Mouse (Mus musculus): Measurements from ENCODE around the gene Bahd1.

Bahd1 gene

DNA sequence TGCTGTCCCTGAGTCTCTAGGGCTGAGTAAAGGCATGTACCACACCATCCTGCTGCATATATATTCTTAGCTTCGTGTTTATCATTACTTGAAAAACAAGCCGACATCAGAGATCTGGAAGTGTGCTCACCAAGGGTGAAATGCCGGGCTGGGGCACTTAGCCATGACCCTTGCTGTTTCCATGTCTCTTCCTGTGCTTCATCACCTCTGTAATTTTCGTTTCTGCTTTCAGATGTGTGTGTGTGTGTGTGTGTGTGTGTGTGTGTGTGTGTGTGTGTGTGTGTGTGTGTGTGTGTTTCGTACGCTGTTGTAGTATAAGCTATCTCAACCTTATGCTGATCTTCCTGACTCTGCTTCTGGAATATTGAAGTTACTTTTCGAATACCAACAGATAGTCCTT lies 41.2 kb downstream of the Bahd1 start:
- DNase-seq (ENCODE audit: low spot score): no peak

- no peak for DNase-seq (ENCODE audit: low spot score)
Measured at GRCm38 (mm10) chr2:118943232-118943631, 43.1 kb downstream of the Bahd1 start.

DNA sequence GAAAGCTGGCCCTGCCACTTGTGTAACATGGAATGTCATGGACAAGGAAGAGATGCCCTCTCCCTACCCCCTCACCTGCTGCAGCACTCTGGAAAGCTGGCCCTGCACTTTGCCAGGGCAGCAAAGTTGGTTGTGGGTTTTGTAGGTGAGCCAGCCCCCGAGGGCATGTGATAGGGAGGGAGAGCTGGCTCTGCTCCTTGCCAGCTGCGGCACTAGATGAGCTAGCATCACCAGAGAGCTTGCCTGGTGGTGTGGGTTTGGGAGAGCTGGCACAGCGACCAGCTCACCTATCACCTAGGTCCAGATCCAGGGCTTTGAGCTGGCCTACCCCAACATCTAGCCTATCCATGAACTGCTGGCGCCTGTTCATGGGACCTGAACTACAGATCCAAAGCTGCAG lies 48.6 kb downstream of the Bahd1 start:
- DNase-seq (ENCODE audit: low spot score): no peak

DNA sequence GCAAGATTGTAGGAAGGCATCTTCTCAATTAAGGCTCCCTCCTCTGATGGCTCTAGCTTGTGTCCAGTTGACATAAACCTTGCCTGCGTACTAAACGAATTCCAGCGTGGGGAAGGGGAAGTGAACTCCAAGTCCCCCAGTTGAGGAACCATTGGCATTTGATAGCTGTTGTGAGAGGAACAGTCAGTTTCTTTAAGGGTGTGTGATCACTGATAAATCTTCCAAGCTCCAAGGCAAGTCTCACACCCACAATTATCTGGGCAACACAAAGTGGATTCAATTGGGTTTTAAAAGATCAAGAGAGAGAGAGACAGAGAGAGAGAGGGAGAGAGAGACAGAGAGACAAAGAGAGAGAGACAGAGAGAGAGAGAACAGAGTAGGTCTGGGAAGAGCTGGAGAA lies 49.5 kb downstream of the Bahd1 start:
- DNase-seq (ENCODE audit: low spot score): no peak

DNA sequence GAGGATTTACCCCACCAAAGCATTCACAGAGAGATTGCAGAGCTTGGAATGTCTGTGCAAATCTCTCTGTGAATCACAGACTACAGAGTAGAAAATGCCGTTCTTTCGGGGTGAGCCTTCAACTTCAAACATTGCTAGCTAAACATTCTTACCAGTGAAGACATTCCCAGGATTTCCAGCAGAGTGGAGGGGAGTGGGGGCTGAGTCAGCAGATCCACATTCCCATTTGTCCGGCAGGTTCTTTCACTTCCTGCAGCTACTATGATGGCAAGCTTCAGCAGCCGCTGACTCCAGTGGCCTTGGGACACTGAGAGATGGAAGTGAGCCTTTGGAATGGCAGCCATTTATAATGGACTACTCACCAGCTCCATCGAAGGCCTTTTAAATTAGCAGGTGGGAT lies 56.3 kb downstream of the Bahd1 start:
- DNase-seq (ENCODE audit: low spot score): no peak

DNA sequence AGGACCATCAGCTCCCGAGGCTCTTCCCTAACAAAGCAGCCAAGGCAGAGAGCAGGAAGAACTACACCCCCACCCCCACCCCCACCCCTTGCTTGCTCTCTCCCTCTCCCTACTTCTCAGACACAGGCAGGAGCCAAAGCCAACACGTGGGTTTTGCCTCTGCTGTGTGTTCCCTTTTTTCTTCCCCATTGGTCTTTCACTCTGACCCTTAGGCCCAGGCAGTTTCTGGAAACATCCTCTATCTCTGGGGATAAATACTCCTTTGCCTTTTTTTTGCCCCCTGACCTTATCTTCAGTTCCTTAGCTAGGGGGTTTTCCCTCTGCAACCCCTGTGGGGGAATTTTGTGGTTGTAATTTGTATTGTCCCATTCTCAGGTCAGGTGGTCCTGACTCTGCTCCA lies 59.5 kb downstream of the Bahd1 start:
- no peak for DNase-seq (ENCODE audit: low spot score)

GRCm38 (mm10) chr2:118960413-118960812 lies 60.2 kb downstream of the Bahd1 start:
- DNase-seq (ENCODE audit: low spot score): no peak

GRCm38 (mm10) chr2:118961546-118961945 lies 61.4 kb downstream of the Bahd1 start:
- peak; percentile 24 for DNase-seq (ENCODE audit: low spot score)

- no peak for DNase-seq (ENCODE audit: low spot score)
Measured at GRCm38 (mm10) chr2:118963007-118963675, 63.0 kb downstream of the Bahd1 start.

DNA sequence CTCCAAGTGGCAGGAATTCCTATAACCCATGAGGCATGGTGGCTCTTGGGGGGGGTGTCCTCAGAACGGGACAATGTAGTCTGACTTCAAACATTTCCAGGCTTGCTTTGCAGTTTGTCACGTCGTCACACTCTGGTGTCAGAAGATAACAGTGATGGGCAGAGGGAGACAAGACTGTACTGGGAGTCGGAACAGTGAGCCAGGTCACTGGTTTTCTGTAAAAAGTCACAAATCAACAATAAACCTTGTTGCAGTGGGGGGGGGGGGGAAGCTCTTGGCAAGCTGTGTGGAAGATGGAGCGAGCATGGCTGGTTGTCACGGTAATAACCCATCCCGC lies 63.5 kb downstream of the Bahd1 start:
- DNase-seq (ENCODE audit: low spot score): no peak

GRCm38 (mm10) chr2:118969585-118970147 lies 69.5 kb downstream of the Bahd1 start:
- no peak for DNase-seq (ENCODE audit: low spot score)

DNA sequence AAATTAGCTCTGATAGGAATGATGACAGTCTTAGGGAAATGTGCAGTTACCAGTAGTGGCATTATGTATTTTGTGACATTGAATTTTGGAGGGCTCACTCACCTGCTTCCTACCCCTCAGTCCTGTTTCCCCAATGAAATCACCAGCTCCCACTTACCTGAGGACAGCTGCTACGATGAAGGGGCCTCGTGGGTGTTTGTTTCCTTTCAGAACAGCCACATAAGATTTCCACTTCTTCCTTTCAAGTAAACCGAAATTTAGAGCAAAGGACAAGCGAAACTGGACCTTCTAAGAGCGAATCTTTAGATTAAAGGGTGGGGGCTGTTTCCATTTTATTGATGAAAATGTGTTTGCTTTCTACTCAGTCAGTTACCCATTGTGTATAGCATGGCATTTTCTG lies 71.9 kb downstream of the Bahd1 start:
- no peak for DNase-seq (ENCODE audit: low spot score)

DNA sequence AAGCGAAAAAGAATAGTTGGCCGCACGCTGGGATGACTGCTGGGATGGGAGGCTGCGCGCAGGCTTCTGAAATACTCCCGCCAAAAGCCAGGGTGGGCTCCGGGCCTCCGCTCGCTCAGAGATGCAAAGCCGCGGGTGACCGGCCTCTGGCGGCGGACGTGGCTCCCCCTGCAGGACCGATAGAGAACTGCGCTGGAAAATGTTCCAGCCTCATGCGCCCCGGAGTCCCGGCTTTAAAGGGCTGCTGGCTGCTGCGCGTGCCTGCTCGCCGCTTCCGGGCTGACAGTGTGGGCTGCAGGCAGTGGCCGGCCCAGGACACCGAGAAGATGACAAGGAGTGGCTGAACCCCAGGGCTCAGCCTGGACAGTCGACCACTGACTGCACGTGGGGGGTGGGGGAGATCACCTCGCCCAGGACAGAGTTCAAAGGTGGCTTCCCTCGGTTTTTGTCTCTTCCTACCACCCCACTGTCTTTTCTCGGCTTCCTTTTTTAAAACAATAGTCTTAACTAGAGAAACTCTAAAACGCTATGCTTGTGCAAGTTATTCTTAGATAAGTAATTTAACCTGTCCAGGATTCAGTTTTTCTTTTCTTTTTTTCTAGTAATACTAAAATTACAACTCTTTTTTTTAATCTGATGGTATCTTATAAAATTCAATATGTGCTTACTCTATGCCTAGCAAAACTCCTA lies 72.7 kb downstream of the Bahd1 start:
- peak; percentile 83 for DNase-seq (ENCODE audit: low spot score)
